Mouse (Mus musculus) myocyte (in vitro differentiated cells): Measurements from ENCODE around the gene Gm10803. TPM values are rescaled to one million over a fixed set of nuclear protein-coding genes. Genes with fewer than 3 reads are reported as not detected.

Source experiments
- H3K27me3 ChIP-seq: one replicate; pipeline ENCODE4 v1.6.1; 2011; ENCODE audit not compliant: control insufficient read depth, insufficient read depth, insufficient read length
- H3K36me3 ChIP-seq: one replicate; pipeline ENCODE4 v1.6.1; 2011; ENCODE audit not compliant: control insufficient read depth, insufficient read depth
- H3K4me2 ChIP-seq: one replicate; pipeline ENCODE4 v1.6.1; 2011; ENCODE audit warnings: low read depth, control low read depth
- H3K4me3 ChIP-seq: one replicate; pipeline ENCODE4 v1.5.1; 2011; ENCODE audit warnings: mild to moderate bottlenecking, control low read depth, moderate library complexity
- H3K79me2 ChIP-seq: one replicate; pipeline ENCODE4 v1.6.1; 2011; ENCODE audit not compliant: control insufficient read depth, insufficient read depth
- H3ac ChIP-seq: one replicate; pipeline ENCODE4 v1.6.1; 2011; ENCODE audit not compliant: control insufficient read depth, insufficient read length
- CEBPB ChIP-seq: IDR thresholded peaks from 2 replicates; pipeline ENCODE4 v1.6.1; 2011; ENCODE audit warnings: mild to moderate bottlenecking, moderate library complexity; ENCODE audit not compliant: poor library complexity, insufficient read depth, severe bottlenecking
- E2F4 ChIP-seq: IDR thresholded peaks from one replicate; pipeline ENCODE4 v1.6.1; 2011; ENCODE audit warnings: mild to moderate bottlenecking, control low read depth, moderate library complexity; ENCODE audit not compliant: insufficient read depth
- MAX ChIP-seq: IDR thresholded peaks from one replicate; pipeline ENCODE4 v1.6.1; 2011; ENCODE audit warnings: low read depth, mild to moderate bottlenecking, control low read depth
- MYOD1 ChIP-seq, 3 experiments: IDR thresholded peaks; one replicate each; pipeline ENCODE4 v1.6.1; 2011; ENCODE audit warnings: control low read depth in 2 of 3, low read depth in 2 of 3, mild to moderate bottlenecking in 2 of 3, moderate library complexity in 1 of 3; ENCODE audit not compliant: insufficient read length in 2 of 3, control insufficient read depth in 1 of 3
- MYOG ChIP-seq, 3 experiments: IDR thresholded peaks; one replicate each; pipeline ENCODE4 v1.6.1; 2011; ENCODE audit warnings: control low read depth in 2 of 3, low read depth in 2 of 3, mild to moderate bottlenecking in 2 of 3; ENCODE audit not compliant: insufficient read length in 2 of 3, control insufficient read depth in 1 of 3, insufficient read depth in 1 of 3
- POLR2A ChIP-seq: IDR thresholded peaks from one replicate; pipeline ENCODE4 v1.6.1; 2011; ENCODE audit warnings: low read depth, mild to moderate bottlenecking, control low read depth, moderate library complexity; ENCODE audit not compliant: insufficient read length
- POLR2AphosphoS2 ChIP-seq: IDR thresholded peaks from one replicate; pipeline ENCODE4 v1.6.1; 2011; ENCODE audit warnings: low read depth, control low read depth; ENCODE audit not compliant: insufficient read length
- REST ChIP-seq: IDR thresholded peaks from one replicate; pipeline ENCODE4 v1.6.1; 2011; ENCODE audit warnings: mild to moderate bottlenecking, control low read depth, moderate library complexity; ENCODE audit not compliant: insufficient read depth, insufficient read length
- SRF ChIP-seq: IDR thresholded peaks from one replicate; pipeline ENCODE4 v1.6.1; 2011; ENCODE audit warnings: low read depth; ENCODE audit not compliant: control insufficient read depth, insufficient read length
- TCF12 ChIP-seq: IDR thresholded peaks from one replicate; pipeline ENCODE4 v1.6.1; 2011; ENCODE audit warnings: mild to moderate bottlenecking, control low read depth; ENCODE audit not compliant: poor library complexity, insufficient read depth, severe bottlenecking
- TCF3 ChIP-seq: IDR thresholded peaks from one replicate; pipeline ENCODE4 v1.6.1; 2011; ENCODE audit warnings: low read depth, control low read depth; ENCODE audit not compliant: insufficient read length
- USF1 ChIP-seq: IDR thresholded peaks from one replicate; pipeline ENCODE4 v1.6.1; 2011; ENCODE audit warnings: low read depth, mild to moderate bottlenecking, control low read depth, moderate library complexity
- polyA plus RNA-seq: library from polyadenylated mRNA; unstranded; fragments of >200 nt; fragmentation: generic; extraction: Trizol; gene quantifications from one replicate; pipeline ENCODE4 v1.2.1, GENCODE M21; 2012; ENCODE audit warnings: missing spikeins

Gene Gm10803
- polyA plus RNA-seq, 1 experiment, result not detected

GRCm38 (mm10) chr2:93553905-93554304 lies 6.5 kb upstream of the Gm10803 start:
- Histone ChIP-seq H3K36me3 (no peaks in the 10 kb centered on the region), H3K4me3 (no peak overlapping the region), H3ac (no peak overlapping the region), H3K79me2 (no peaks in the 10 kb centered on the region), H3K4me2 (no peak overlapping the region), H3K27me3 (peaks cover 52% of the 10 kb centered on the region)
- TF ChIP-seq USF1 (no peak), CEBPB (no peak), MYOD1 (IDR thresholded peaks at IDR 0.05; ENCODE audit: control insufficient read depth in 1 of 3, insufficient read length in 2 of 3, low read depth in 2 of 3) (no peak), E2F4 (no peak), TCF12 (no peak)

- H3K4me2 ChIP-seq, result no peak overlapping the region
- no peak overlapping the region for H3ac ChIP-seq
- TF ChIP-seq MYOG (IDR thresholded peaks at IDR 0.05; ENCODE audit: control insufficient read depth in 1 of 3, insufficient read depth in 1 of 3, insufficient read length in 2 of 3, low read depth in 2 of 3) (no peak), SRF (no peak), POLR2AphosphoS2 (no peak), USF1 (no peak), E2F4 (no peak), POLR2A (no peak), MAX (no peak), CEBPB (no peak), MYOD1 (IDR thresholded peaks at IDR 0.05; ENCODE audit: control insufficient read depth in 1 of 3, insufficient read length in 2 of 3, low read depth in 2 of 3) (no peak), REST (no peak), TCF12 (no peak), TCF3 (no peak)
- no peaks in the 10 kb centered on the region for H3K36me3 ChIP-seq
- H3K79me2 ChIP-seq, result no peaks in the 10 kb centered on the region
- H3K27me3 ChIP-seq, result peaks cover 33% of the 10 kb centered on the region
- no peak overlapping the region for H3K4me3 ChIP-seq
Measured at GRCm38 (mm10) chr2:93565647-93566046, 5.3 kb downstream of the Gm10803 start.

- no peak for TF ChIP-seq E2F4
- peak in 1 of 3 experiments; percentile 70 for TF ChIP-seq MYOD1 (IDR thresholded peaks at IDR 0.05; ENCODE audit: control insufficient read depth in 1 of 3, insufficient read length in 2 of 3, low read depth in 2 of 3)
- TF ChIP-seq MYOG (IDR thresholded peaks at IDR 0.05; ENCODE audit: control insufficient read depth in 1 of 3, insufficient read depth in 1 of 3, insufficient read length in 2 of 3, low read depth in 2 of 3), result peak in 2 of 3 experiments; percentile 32 to 73
- Histone ChIP-seq H3K36me3 (no peaks in the 10 kb centered on the region), H3K79me2 (no peaks in the 10 kb centered on the region), H3K4me3 (no peak overlapping the region), H3K4me2 (no peak overlapping the region), H3K27me3 (peaks cover 39% of the 10 kb centered on the region), H3ac (no peak overlapping the region)
Measured at GRCm38 (mm10) chr2:93567675-93568074, 7.3 kb downstream of the Gm10803 start.

- Histone ChIP-seq H3K4me2 (no peak overlapping the region), H3ac (no peak overlapping the region), H3K79me2 (no peaks in the 10 kb centered on the region), H3K27me3 (peaks cover 32% of the 10 kb centered on the region), H3K4me3 (no peak overlapping the region), H3K36me3 (no peaks in the 10 kb centered on the region)
- no peak for TF ChIP-seq MYOD1 (IDR thresholded peaks at IDR 0.05; ENCODE audit: control insufficient read depth in 1 of 3, insufficient read length in 2 of 3, low read depth in 2 of 3)
- TF ChIP-seq POLR2AphosphoS2, result no peak
- no peak for TF ChIP-seq REST
- TF ChIP-seq TCF12, result no peak
- TF ChIP-seq MYOG (IDR thresholded peaks at IDR 0.05; ENCODE audit: control insufficient read depth in 1 of 3, insufficient read depth in 1 of 3, insufficient read length in 2 of 3, low read depth in 2 of 3), result no peak
- no peak for TF ChIP-seq TCF3
- TF ChIP-seq MAX, result no peak
- TF ChIP-seq POLR2A, result no peak
- TF ChIP-seq E2F4, result no peak
- no peak for TF ChIP-seq SRF
- no peak for TF ChIP-seq CEBPB
- TF ChIP-seq USF1, result no peak
Measured at GRCm38 (mm10) chr2:93572565-93572964, 12.2 kb downstream of the Gm10803 start.

GRCm38 (mm10) chr2:93581271-93581670 lies 20.9 kb downstream of the Gm10803 start:
- TF ChIP-seq SRF, result no peak
- no peak for TF ChIP-seq TCF3
- no peak for TF ChIP-seq POLR2A
- TF ChIP-seq TCF12, result no peak
- no peak for TF ChIP-seq MAX
- TF ChIP-seq E2F4, result no peak
- no peak for TF ChIP-seq CEBPB
- TF ChIP-seq MYOG (IDR thresholded peaks at IDR 0.05; ENCODE audit: control insufficient read depth in 1 of 3, insufficient read depth in 1 of 3, insufficient read length in 2 of 3, low read depth in 2 of 3), result no peak
- no peak for TF ChIP-seq REST
- TF ChIP-seq MYOD1 (IDR thresholded peaks at IDR 0.05; ENCODE audit: control insufficient read depth in 1 of 3, insufficient read length in 2 of 3, low read depth in 2 of 3), result no peak
- TF ChIP-seq USF1, result no peak
- no peak overlapping the region for H3K4me3 ChIP-seq
- H3K79me2 ChIP-seq, result no peaks in the 10 kb centered on the region
- no peak overlapping the region for H3K4me2 ChIP-seq
- no peaks in the 10 kb centered on the region for H3K36me3 ChIP-seq
- peaks cover 42% of the 10 kb centered on the region for H3K27me3 ChIP-seq
- H3ac ChIP-seq, result no peak overlapping the region
